Mouse (Mus musculus) left cerebral cortex, adult 9 months (tissue): ENCODE data around the gene Tril.

Experiments used
- DNase-seq, 2 experiments: peaks; one replicate each; pipeline ENCODE4 v3.0.0; 2022; ENCODE audit warnings: low spot score in 2 of 2

Gene Tril

DNA sequence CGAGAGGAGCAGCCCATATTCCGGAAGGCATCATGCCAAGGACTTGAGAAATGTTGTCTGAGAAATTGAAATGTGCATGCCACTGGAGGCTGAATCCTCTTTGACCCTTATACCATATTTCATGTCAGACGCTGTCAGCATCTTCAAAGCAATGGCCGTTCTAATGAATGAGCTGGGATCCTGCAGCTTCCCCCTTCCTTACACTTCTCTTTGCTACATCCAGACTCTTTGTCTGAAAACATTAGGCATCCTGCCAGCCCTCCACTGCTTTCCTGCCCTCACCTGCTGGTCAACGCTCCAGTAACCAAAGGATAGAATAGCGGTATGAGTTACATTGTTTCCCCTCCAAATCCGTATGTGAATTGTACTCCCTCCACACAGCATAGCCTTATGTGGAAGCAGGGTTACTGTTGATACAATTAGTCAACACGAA lies 14.0 kb downstream of the Tril start:
- DNase-seq: no peak

- DNase-seq: no peak
These were observed 14.6 kb downstream of the Tril start for GRCm38 (mm10) chr6:53806021-53806420.

- DNase-seq: no peak
These were observed 16.5 kb downstream of the Tril start for GRCm38 (mm10) chr6:53804145-53804544.

DNA sequence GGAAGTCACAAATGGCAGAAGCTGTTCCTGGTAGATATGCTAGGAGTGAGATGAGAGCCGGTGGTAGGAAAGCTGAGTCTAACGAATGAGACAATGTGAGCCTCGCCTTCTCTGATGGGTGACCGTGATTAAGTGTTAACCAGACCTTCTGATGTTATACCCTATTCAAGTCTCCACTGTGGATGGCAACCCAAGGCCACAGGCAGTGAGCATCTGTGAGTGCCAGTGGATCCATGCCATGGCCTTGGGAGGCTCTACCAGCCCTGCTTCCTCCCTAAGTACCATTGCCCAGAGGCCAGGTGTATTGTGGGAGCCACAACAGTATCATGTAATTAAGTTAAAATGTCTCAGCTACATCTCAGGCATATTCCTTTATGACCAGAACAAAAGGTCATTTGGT lies 17.1 kb downstream of the Tril start:
- no peak for DNase-seq

- no peak for DNase-seq
These were observed 18.7 kb downstream of the Tril start for GRCm38 (mm10) chr6:53801893-53802286.

GRCm38 (mm10) chr6:53801269-53801892 lies 19.2 kb downstream of the Tril start:
- no peak for DNase-seq

DNA sequence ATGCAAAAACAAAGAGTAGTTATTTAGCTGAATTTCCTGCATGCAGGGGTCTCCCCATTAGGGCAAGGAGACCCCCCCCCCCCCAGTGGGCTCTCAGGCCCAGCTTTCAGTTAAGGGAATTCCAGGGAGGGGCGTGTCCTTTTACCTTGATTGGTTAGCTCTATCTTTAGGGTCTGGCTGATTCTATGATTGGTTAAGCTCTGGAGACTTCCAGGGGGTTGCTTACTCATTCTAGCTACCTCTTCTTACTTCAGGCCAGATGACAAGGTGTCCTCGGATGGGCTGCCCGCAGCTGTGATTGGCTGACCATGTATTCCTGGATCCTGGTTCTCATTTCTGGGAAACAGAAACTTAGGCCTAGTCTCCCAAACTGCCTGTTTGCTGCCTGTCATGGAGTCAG lies 21.8 kb downstream of the Tril start:
- no peak for DNase-seq

DNA sequence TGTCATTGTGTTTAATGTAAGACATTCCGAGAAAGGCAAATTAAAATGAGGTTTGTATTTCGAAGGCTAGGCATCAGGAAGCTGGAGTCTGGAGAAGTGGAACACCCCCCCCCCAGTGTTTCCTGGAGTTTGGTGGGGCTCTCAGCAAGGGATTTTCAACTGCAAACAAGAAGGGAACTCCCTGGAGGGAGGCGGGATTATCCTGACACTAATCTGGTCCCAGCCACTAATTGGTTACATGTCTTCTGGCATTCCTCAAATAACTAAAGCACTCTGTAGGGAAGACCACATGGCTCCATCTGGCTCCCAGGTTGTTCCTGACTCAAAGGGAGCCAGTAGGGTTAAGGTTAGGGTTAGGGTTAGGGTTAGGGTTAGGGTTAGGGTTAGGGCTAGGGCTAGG lies 23.8 kb downstream of the Tril start:
- DNase-seq: no peak

DNA sequence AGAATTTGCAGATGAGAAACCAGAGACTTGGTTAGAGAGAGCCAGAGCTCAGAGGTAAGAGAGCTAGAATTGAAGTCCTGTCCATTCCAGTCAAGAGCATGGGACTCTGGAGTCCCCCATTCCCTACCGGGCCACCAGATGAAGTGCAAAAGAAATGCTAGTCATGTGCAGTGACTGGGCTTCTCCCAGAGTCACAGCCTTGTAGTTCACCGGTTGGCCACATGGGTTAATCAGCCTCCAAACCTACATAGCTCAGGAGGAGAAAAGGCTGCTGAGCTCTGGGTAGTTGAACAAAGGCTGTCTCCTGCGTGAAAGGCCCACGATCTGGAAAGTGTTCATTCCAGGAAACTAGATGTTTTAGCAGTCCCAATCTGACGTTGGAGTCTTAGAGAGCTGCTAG lies 24.8 kb downstream of the Tril start:
- peak in 1 of 2 experiments; percentile 21 for DNase-seq

DNA sequence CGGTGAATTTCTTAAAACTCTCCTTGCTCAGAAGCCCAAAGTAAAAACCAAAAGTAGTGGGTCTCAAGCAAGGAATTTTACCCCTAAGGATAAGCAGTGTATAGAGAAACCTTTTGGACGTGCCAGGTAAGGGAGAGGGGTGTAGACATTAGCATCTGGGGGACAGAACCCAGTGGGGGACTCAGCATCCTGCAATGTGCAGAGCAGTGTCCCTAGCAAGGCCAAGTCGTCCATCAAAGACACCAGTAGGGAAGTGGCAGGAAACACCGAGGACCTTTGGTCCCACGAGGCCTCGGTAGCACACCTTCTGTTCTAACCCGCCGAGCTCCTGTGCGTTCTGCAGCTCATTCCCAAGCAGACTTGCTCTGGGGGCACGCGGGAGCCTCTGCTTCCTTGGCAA lies 25.6 kb downstream of the Tril start:
- no peak for DNase-seq

GRCm38 (mm10) chr6:53794323-53794971 lies 26.2 kb downstream of the Tril start:
- DNase-seq: peak; percentile 52 to 91

DNA sequence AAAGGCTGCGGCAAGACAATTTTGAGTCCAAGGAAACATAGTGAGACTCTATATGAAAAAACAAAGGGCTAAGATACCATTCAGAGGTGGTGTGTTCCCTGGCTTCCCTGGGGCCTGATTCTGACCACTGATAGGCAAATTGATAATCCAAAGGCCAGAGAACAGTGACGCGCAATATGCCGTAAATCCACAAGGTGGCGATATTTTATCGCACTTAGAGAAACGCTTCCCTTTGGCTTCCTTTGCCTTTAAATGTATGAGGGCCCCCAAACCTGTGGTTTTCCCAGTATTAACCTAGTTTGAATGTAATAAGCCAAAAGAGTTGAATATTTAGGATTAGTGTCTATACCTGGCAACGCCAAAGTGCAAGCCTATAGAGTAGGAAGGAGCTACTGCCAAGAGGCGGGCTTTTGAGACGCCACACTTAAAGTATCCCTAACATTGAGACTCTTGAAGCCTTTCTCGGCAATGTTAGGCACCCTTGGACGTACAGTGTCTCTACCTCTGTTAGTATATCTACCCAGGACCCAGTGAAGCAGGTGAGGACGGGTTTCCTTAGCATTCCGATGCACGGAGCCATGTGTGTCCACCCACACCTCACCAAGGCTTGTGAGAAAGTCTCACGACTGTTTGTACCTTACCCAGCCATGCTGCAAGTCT lies 37.6 kb downstream of the Tril start:
- peak in 1 of 2 experiments; percentile 69 for DNase-seq

DNA sequence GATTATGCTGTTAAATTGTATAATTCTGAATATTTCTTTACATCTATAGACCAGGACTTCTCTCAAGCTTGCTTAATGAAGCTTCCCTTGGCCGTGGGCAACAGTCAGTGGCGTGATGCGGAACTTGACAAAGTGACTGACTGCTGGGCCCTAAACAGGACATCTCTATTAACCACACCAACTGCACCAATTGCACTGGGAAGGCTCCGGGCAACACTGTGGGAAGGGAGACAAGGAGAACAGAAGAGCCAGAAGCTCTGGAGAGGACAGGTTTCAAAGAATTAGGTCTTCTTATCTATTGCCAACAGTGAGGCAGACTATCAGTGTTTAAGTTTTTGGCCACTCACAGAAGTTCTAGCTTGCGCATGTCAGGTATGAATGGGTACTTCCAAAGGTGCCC lies 38.4 kb downstream of the Tril start:
- DNase-seq: no peak

- peak in 1 of 2 experiments; percentile 26 for DNase-seq
These were observed 39.5 kb downstream of the Tril start for GRCm38 (mm10) chr6:53781171-53781570.

GRCm38 (mm10) chr6:53780008-53780407 lies 40.6 kb downstream of the Tril start:
- no peak for DNase-seq

- no peak for DNase-seq
These were observed 41.1 kb downstream of the Tril start for GRCm38 (mm10) chr6:53779526-53779925.

DNA sequence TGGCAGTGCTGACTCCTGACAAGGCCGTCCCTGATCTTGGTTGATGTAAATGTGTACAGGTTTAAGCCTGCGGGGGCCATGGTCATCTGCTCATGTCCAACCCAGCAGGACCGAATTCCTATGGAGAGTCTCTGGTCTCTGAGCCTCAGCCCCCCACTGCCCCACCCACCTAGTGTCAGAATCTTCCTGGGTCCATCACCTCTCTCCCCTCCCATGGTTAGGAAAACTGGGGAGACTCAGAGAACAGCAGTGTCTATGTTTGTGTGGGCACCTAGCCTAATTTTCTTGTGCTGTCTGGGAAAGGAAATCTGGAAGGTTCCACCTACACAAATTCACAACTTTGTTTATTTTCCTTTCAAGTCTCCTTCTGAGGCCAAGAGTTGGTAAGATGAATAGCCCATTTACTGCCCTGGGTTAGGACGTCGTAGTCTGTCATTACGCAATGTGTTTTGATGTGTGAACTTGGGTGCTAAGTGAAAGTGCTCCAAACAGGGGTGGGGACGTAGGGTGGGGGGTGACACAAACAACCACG lies 42.1 kb downstream of the Tril start:
- DNase-seq: no peak

DNA sequence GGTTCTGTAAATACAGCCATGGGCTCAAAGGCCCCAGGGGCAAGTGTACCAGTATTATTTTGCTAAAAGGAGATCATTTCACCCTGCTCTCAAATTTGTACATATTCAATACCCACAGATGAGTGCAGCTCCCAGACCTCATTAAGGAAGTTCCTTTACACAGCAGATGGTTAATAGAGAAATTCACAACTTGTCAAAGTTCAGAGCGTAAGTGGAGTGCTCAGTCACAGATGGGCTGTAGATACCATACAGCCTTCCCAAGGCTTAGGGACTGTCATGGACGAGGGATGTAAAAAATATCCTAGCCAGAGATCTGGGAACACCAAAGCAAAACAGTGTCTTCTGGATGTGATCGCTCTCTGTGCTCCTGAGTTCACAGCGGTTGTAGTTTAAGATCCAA lies 52.4 kb downstream of the Tril start:
- no peak for DNase-seq

- DNase-seq: peak in 1 of 2 experiments; percentile 22
These were observed 54.3 kb downstream of the Tril start for GRCm38 (mm10) chr6:53766243-53766915.

DNA sequence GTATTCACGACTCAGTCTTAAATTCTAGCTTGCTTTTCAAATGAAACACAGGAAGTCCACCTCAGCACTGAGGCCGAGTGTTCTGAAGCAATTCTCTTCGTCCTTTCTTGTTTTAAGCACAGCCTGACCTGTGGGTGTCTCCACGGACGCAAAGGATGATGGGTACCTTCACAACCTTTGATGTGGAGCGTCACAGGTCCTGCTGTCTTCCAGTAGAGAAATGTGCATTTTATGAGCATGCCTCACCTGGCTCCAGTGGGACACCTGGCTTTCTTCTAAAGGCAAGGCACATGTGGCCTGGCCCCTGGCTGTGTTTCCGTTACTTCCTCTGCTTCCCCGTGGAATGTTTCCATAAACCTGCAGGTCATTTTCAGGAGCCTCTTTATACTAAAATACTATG lies 54.9 kb downstream of the Tril start:
- no peak for DNase-seq
